ENCODE assay signal across 13 mouse cellular contexts in genomic region chr10:21824418-21825025, GRCm38 (mm10). TPM values are rescaled to one million over a fixed set of nuclear protein-coding genes. Genes with fewer than 3 reads are reported as not detected.
DNase-seq lines count a peak whose midpoint lies in the region; ATAC-seq lines count a peak whose summit lies in the region.
"Had no signal": no experiment of that assay in that cellular context is flagged by ENCODE, and none has a peak within 500 bp of the region (broad histone marks: within the 10 kb centered on the region; RNA-seq: fewer than 3 reads in every experiment).

No protein-coding gene starts in this region.

- H3K4me2 ChIP-seq in hindbrain, embryonic 11.5 days (replicated peaks; ENCODE audit: low read depth, low read length): no peak overlapping the region
- no peak overlapping the region for H3K4me2 ChIP-seq in midbrain, embryonic 12.5 days (replicated peaks)
- H3K4me2 ChIP-seq in liver, embryonic 11.5 days: no peak overlapping the region

- peak overlapping the region; percentile 27; the same call in 1 of the 2 replicates for H3K27ac ChIP-seq in hindbrain, embryonic 11.5 days (ENCODE audit: low read depth, low read length)
- peak overlapping the region; percentile 57 for H3K27ac ChIP-seq in midbrain, embryonic 12.5 days (replicated peaks)
- no peak overlapping the region for H3K27ac ChIP-seq in liver, embryonic 11.5 days (ENCODE audit: low read depth, low read length)

- H3K4me3 ChIP-seq in hindbrain, embryonic 11.5 days (ENCODE audit: low read depth, low read length): no peak overlapping the region
- H3K4me3 ChIP-seq in midbrain, embryonic 12.5 days: no peak overlapping the region
- H3K4me3 ChIP-seq in liver, embryonic 11.5 days (ENCODE audit: low read depth, low read length): no peak overlapping the region

- peak; percentile 64 for ATAC-seq in hindbrain, embryonic 11.5 days (ENCODE audit: low FRiP score)
- ATAC-seq in midbrain, embryonic 12.5 days (ENCODE audit: low FRiP score, low read depth): peak; percentile 45
- ATAC-seq in liver, embryonic 11.5 days (replicated peaks; ENCODE audit: low FRiP score): no peak

- H3K27me3 ChIP-seq in hindbrain, embryonic 11.5 days (ENCODE audit: control insufficient read depth, insufficient read depth, low read length): no peaks in the 10 kb centered on the region
- H3K27me3 ChIP-seq in midbrain, embryonic 12.5 days: no peaks in the 10 kb centered on the region
- no peaks in the 10 kb centered on the region for H3K27me3 ChIP-seq in liver, embryonic 11.5 days (replicated peaks; ENCODE audit: control insufficient read depth, insufficient read depth, low read length)

- H3K4me1 ChIP-seq in hindbrain, embryonic 11.5 days (replicated peaks; ENCODE audit: control insufficient read depth, insufficient read depth, low read length): peaks cover 6% of the 10 kb centered on the region; the same call in 1 of the 2 replicates
- H3K4me1 ChIP-seq in midbrain, embryonic 12.5 days: peaks cover 12% of the 10 kb centered on the region
- H3K4me1 ChIP-seq in liver, embryonic 11.5 days (replicated peaks; ENCODE audit: control insufficient read depth, insufficient read depth, low read length): peaks cover 3% of the 10 kb centered on the region; the same call in 1 of the 2 replicates

- no peaks in the 10 kb centered on the region for H3K9me3 ChIP-seq in hindbrain, embryonic 11.5 days (ENCODE audit: control insufficient read depth, low read length)
- no peaks in the 10 kb centered on the region for H3K9me3 ChIP-seq in midbrain, embryonic 12.5 days
- H3K9me3 ChIP-seq in liver, embryonic 11.5 days (ENCODE audit: control insufficient read depth, low read length): no peaks in the 10 kb centered on the region

- 47% methylated on average over 12 of the region's 12 CpGs for WGBS in hindbrain, embryonic 11.5 days
- 44% methylated on average over 12 of the region's 12 CpGs for WGBS in midbrain, embryonic 12.5 days
- 69% methylated on average over 12 of the region's 12 CpGs for WGBS in liver, embryonic 11.5 days

- H3K9ac ChIP-seq in hindbrain, embryonic 11.5 days (ENCODE audit: low read depth, low read length): no peak overlapping the region
- H3K9ac ChIP-seq in midbrain, embryonic 12.5 days (replicated peaks): no peak overlapping the region
- H3K9ac ChIP-seq in liver, embryonic 11.5 days (ENCODE audit: low read depth, low read length): no peak overlapping the region

- DNase-seq in thymus, postnatal 14 days: peak; percentile 14
- DNase-seq in thymus, postnatal 4 days: no peak
- no peak for DNase-seq in hindbrain, embryonic 11.5 days (ENCODE audit: low spot score)
- DNase-seq in layer of hippocampus, postnatal 36 days: no peak
- no peak for DNase-seq in liver, embryonic 11.5 days (ENCODE audit: low spot score)
- no peak for DNase-seq in cerebellum, adult 11-12 months
- DNase-seq: cerebellum, postnatal 14 days; gastrocnemius, postnatal 14 days; kidney, adult 9 months; left cerebral cortex, postnatal 4 days; lung, adult 18-20 months; spleen, adult 18-20 months had no signal

- H3K36me3 ChIP-seq in hindbrain, embryonic 11.5 days (ENCODE audit: control insufficient read depth, insufficient read depth, low read length): no peaks in the 10 kb centered on the region
- no peaks in the 10 kb centered on the region for H3K36me3 ChIP-seq in midbrain, embryonic 12.5 days
- H3K36me3 ChIP-seq in liver, embryonic 11.5 days (ENCODE audit: control insufficient read depth, insufficient read depth, low read length): no peaks in the 10 kb centered on the region

RNA-seq across cellular contexts. Expression of gene Sgk1, which starts 57.5 kb away (rescaled TPM):
- polyA plus RNA-seq in hindbrain, embryonic 11.5 days (2014; fragmentation: Nextera tagmentation; extraction: Ambion mirVana): 24.6 and 25.6 TPM in 2 replicates
- polyA plus RNA-seq in midbrain, embryonic 12.5 days (2016; fragmentation: Nextera tagmentation; extraction: Ambion mirVana): 25.4 and 28.2 TPM in 2 replicates
- 100 to 1,000 TPM; 120 to 147 TPM for total RNA-seq in layer of hippocampus, postnatal 36 days (2021)
- polyA plus RNA-seq in liver, embryonic 11.5 days (2014; fragmentation: Nextera tagmentation; extraction: Ambion mirVana): 20.2 and 21.2 TPM in 2 replicates
